Mouse (Mus musculus): Measurements from ENCODE around the gene Rsu1. TPM values are rescaled to one million over a fixed set of nuclear protein-coding genes. Genes with fewer than 3 reads are reported as not detected.

Rsu1 gene
- polyA plus RNA-seq, 1 experiment from 2014 or later, result 158 TPM

- no peak for ATAC-seq
Measured at GRCm38 (mm10) chr2:13169158-13169890, 101.9 kb downstream of the Rsu1 start.

DNA sequence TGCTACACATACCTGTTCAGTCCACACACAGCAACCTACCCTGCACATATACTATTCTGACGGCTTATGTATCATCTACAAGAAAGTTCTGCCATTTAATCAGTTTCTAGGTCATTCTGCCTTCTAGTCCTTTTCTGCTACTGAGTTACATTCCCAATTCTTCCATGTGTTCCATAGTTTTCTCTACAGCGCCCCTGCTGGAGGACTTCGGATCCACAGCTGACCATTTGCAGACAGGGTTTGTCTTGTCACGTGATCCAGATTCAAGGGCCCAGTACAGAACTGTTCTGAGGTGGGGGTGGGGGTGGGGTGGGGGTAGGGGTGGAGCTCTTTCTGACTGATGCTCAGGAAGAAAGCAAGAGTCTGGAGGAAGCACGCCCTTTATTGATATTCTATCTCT lies 102.5 kb downstream of the Rsu1 start:
- TF ChIP-seq EP300 (IDR thresholded peaks at IDR 0.05) (no peak), CTCF (IDR thresholded peaks at IDR 0.05) (peak; percentile 68)
- H3K27ac ChIP-seq (ENCODE audit: low read length), result no peak overlapping the region
- no peak overlapping the region for H3K4me3 ChIP-seq (ENCODE audit: low read depth, low read length)
- H3K9me3 ChIP-seq (ENCODE audit: low read length), result no peaks in the 10 kb centered on the region
- H3K4me1 ChIP-seq (ENCODE audit: insufficient read depth, low read depth, low read length), result no peaks in the 10 kb centered on the region
- H3K27me3 ChIP-seq (replicated peaks; ENCODE audit: insufficient read depth, low read length), result no peaks in the 10 kb centered on the region
- no peak for DNase-seq (ENCODE audit: low spot score)
- no peak for ATAC-seq
- WGBS, result 48% methylated on average over 5 of the region's 5 CpGs
- no peak overlapping the region for H3K4me2 ChIP-seq (replicated peaks; ENCODE audit: low read depth, low read length)
- H3K36me3 ChIP-seq (ENCODE audit: insufficient read depth, low read length), result no peaks in the 10 kb centered on the region
- H3K9ac ChIP-seq (replicated peaks; ENCODE audit: low read depth), result no peak overlapping the region

More at GRCm38 (mm10) chr2:13169158-13169890, 101.9 kb downstream of the Rsu1 start:
- no peak for TF ChIP-seq EP300 (IDR thresholded peaks at IDR 0.05)
- TF ChIP-seq CTCF (IDR thresholded peaks at IDR 0.05), result no peak
- DNase-seq (ENCODE audit: low spot score), result no peak
- Histone ChIP-seq H3K27ac (ENCODE audit: low read length) (no peak overlapping the region), H3K27me3 (replicated peaks; ENCODE audit: insufficient read depth, low read length) (no peaks in the 10 kb centered on the region), H3K36me3 (ENCODE audit: insufficient read depth, low read length) (no peaks in the 10 kb centered on the region), H3K9ac (replicated peaks; ENCODE audit: low read depth) (no peak overlapping the region), H3K4me1 (ENCODE audit: insufficient read depth, low read depth, low read length) (no peaks in the 10 kb centered on the region), H3K4me2 (replicated peaks; ENCODE audit: low read depth, low read length) (no peak overlapping the region), H3K9me3 (ENCODE audit: low read length) (no peaks in the 10 kb centered on the region), H3K4me3 (ENCODE audit: low read depth, low read length) (no peak overlapping the region)
- WGBS, result 76% methylated on average over 4 of the region's 4 CpGs

DNA sequence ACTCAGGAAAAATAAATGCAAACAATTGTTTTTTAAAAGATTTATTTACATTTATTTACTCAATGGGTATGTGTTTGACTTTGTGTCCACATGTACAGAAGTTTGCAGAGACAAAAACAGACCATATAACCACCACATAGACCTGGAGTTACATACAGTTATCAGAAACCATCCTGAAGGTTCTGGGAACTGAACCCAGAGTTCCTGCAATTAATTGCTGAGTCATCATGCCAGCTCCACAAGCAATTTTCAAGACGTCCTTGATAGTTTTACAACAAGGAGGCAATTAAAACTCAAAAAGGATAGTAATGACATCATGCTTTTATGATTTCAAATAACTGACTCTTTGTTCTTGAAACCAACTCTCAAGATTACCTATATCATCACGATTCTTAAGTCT lies 109.5 kb downstream of the Rsu1 start:
- Histone ChIP-seq H3K27me3 (replicated peaks; ENCODE audit: insufficient read depth, low read length) (no peaks in the 10 kb centered on the region), H3K4me3 (ENCODE audit: low read depth, low read length) (no peak overlapping the region), H3K4me1 (ENCODE audit: insufficient read depth, low read depth, low read length) (no peaks in the 10 kb centered on the region), H3K27ac (ENCODE audit: low read length) (no peak overlapping the region), H3K9me3 (ENCODE audit: low read length) (no peaks in the 10 kb centered on the region), H3K9ac (replicated peaks; ENCODE audit: low read depth) (no peak overlapping the region), H3K4me2 (replicated peaks; ENCODE audit: low read depth, low read length) (no peak overlapping the region), H3K36me3 (ENCODE audit: insufficient read depth, low read length) (no peaks in the 10 kb centered on the region)
- 68% methylated on average over 2 of the region's 2 CpGs for WGBS
- ATAC-seq, result no peak
- TF ChIP-seq CTCF (IDR thresholded peaks at IDR 0.05) (no peak), EP300 (IDR thresholded peaks at IDR 0.05) (no peak)
- no peak for DNase-seq (ENCODE audit: low spot score)

DNA sequence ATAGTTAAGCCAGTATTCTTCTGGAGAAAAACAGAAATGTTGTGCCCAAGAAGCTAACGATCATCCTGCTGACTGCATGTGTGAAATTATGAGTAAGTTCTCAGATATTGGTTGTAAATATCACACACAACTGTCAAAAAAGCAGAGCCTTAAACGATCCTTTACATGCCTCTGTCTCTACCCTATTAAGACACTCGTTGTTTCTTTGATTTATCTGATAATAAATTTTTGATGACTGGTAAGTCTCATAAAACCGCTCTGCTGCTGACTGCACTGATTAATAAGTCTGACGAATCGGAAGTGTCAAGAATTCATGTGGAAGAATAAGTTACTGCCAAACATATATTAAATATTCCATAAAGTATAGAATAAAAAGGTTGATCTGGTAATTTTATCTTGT lies 126.0 kb downstream of the Rsu1 start:
- TF ChIP-seq CTCF (IDR thresholded peaks at IDR 0.05) (no peak), EP300 (IDR thresholded peaks at IDR 0.05) (no peak)
- Histone ChIP-seq H3K27ac (ENCODE audit: low read length) (no peak overlapping the region), H3K9me3 (ENCODE audit: low read length) (no peaks in the 10 kb centered on the region), H3K4me2 (replicated peaks; ENCODE audit: low read depth, low read length) (no peak overlapping the region), H3K36me3 (ENCODE audit: insufficient read depth, low read length) (no peaks in the 10 kb centered on the region), H3K27me3 (replicated peaks; ENCODE audit: insufficient read depth, low read length) (no peaks in the 10 kb centered on the region), H3K4me1 (ENCODE audit: insufficient read depth, low read depth, low read length) (no peaks in the 10 kb centered on the region), H3K4me3 (ENCODE audit: low read depth, low read length) (no peak overlapping the region), H3K9ac (replicated peaks; ENCODE audit: low read depth) (no peak overlapping the region)
- WGBS, result 88% methylated on average over 6 of the region's 6 CpGs
- DNase-seq (ENCODE audit: low spot score) (no peak), ATAC-seq (no peak)

GRCm38 (mm10) chr2:13134890-13135289 lies 136.3 kb downstream of the Rsu1 start:
- Histone ChIP-seq H3K9me3 (ENCODE audit: low read length) (no peaks in the 10 kb centered on the region), H3K4me2 (replicated peaks; ENCODE audit: low read depth, low read length) (no peak overlapping the region), H3K4me1 (ENCODE audit: insufficient read depth, low read depth, low read length) (no peaks in the 10 kb centered on the region; the same call in 1 of the 2 replicates), H3K9ac (replicated peaks; ENCODE audit: low read depth) (no peak overlapping the region), H3K27ac (ENCODE audit: low read length) (no peak overlapping the region), H3K27me3 (replicated peaks; ENCODE audit: insufficient read depth, low read length) (no peaks in the 10 kb centered on the region), H3K36me3 (ENCODE audit: insufficient read depth, low read length) (no peaks in the 10 kb centered on the region), H3K4me3 (ENCODE audit: low read depth, low read length) (no peak overlapping the region)
- no peak for DNase-seq (ENCODE audit: low spot score)
- WGBS, result 61% methylated on average over 2 of the region's 2 CpGs
- TF ChIP-seq CTCF (IDR thresholded peaks at IDR 0.05) (no peak), EP300 (IDR thresholded peaks at IDR 0.05) (no peak)
- ATAC-seq, result no peak

- DNase-seq (ENCODE audit: low spot score) (no peak), ATAC-seq (no peak)
- 82% methylated on average over 8 of the region's 8 CpGs for WGBS
- Histone ChIP-seq H3K9me3 (ENCODE audit: low read length) (no peaks in the 10 kb centered on the region), H3K9ac (replicated peaks; ENCODE audit: low read depth) (no peak overlapping the region), H3K4me3 (ENCODE audit: low read depth, low read length) (no peak overlapping the region), H3K27ac (ENCODE audit: low read length) (no peak overlapping the region), H3K4me2 (replicated peaks; ENCODE audit: low read depth, low read length) (no peak overlapping the region), H3K4me1 (ENCODE audit: insufficient read depth, low read depth, low read length) (no peaks in the 10 kb centered on the region), H3K27me3 (replicated peaks; ENCODE audit: insufficient read depth, low read length) (no peaks in the 10 kb centered on the region), H3K36me3 (ENCODE audit: insufficient read depth, low read length) (no peaks in the 10 kb centered on the region)
- no peak for TF ChIP-seq CTCF (IDR thresholded peaks at IDR 0.05)
- TF ChIP-seq EP300 (IDR thresholded peaks at IDR 0.05), result no peak
Measured at GRCm38 (mm10) chr2:13132841-13133240, 138.4 kb downstream of the Rsu1 start.
